Mouse (Mus musculus) thymus, adult 2 months (tissue): ENCODE measurements around the gene Grin2b. TPM values are rescaled to one million over a fixed set of nuclear protein-coding genes. Genes with fewer than 3 reads are reported as not detected.

Experiments
- DNase-seq: peaks from one replicate; pipeline ENCODE4 v3.0.0; 2021
- H3K27ac ChIP-seq: fragments of 200-500 bp; 2 replicates; pipeline ENCODE4 v1.5.1; 2012; ENCODE audit warnings: low read length, control low read depth; ENCODE audit not compliant: control insufficient read depth, insufficient read depth
- H3K27me3 ChIP-seq: fragments of 200-500 bp; 2 replicates; pipeline ENCODE4 v1.6.1; 2012; ENCODE audit warnings: mild to moderate bottlenecking, low read length, moderate library complexity, mixed read lengths; ENCODE audit not compliant: control insufficient read depth, insufficient read depth
- H3K36me3 ChIP-seq: fragments of 200-500 bp; 2 replicates; pipeline ENCODE4 v1.6.1; 2012; ENCODE audit warnings: mild to moderate bottlenecking, low read length, moderate library complexity; ENCODE audit not compliant: control insufficient read depth, insufficient read depth
- H3K4me1 ChIP-seq: fragments of 200-500 bp; replicated peaks from 2 replicates; pipeline ENCODE4 v1.6.1; 2012; ENCODE audit warnings: low read length; ENCODE audit not compliant: control insufficient read depth, insufficient read depth
- H3K4me3 ChIP-seq: fragments of 200-500 bp; 2 replicates; pipeline ENCODE4 v1.5.1; 2012; ENCODE audit warnings: mild to moderate bottlenecking, low read length, control low read depth, moderate library complexity; ENCODE audit not compliant: control insufficient read depth, insufficient read depth
- CTCF ChIP-seq: fragments of 200-500 bp; IDR thresholded peaks from 2 replicates; pipeline ENCODE4 v1.5.1; 2012; ENCODE audit warnings: mild to moderate bottlenecking, control low read depth, low read length, moderate library complexity, borderline replicate concordance; ENCODE audit not compliant: control insufficient read depth, poor library complexity, insufficient read depth; ENCODE audit errors: extremely low read depth
- POLR2A ChIP-seq: fragments of 200-500 bp; IDR thresholded peaks from 2 replicates; pipeline ENCODE4 v1.6.1; 2012; ENCODE audit warnings: mild to moderate bottlenecking, low read length, control low read depth, moderate library complexity; ENCODE audit not compliant: control insufficient read depth, poor library complexity, insufficient read depth; ENCODE audit errors: extremely low read depth
- WGBS: fragments of 180-500 bp; shearing (Covaris S2); methylation state at CpG from one replicate; pipeline ENCODE4 v1.1.7; 2018; 5-methylcytosine and 5-hydroxymethylcytosine counted together
- polyA plus RNA-seq: library from polyadenylated mRNA; depleted of rRNA; stranded (reverse); fragments of >200 nt; gene quantifications from 2 replicates; pipeline ENCODE4 v1.2.3, GENCODE M21; 2012

Grin2b gene
- polyA plus RNA-seq, 1 experiment, result under 0.01 TPM

DNA sequence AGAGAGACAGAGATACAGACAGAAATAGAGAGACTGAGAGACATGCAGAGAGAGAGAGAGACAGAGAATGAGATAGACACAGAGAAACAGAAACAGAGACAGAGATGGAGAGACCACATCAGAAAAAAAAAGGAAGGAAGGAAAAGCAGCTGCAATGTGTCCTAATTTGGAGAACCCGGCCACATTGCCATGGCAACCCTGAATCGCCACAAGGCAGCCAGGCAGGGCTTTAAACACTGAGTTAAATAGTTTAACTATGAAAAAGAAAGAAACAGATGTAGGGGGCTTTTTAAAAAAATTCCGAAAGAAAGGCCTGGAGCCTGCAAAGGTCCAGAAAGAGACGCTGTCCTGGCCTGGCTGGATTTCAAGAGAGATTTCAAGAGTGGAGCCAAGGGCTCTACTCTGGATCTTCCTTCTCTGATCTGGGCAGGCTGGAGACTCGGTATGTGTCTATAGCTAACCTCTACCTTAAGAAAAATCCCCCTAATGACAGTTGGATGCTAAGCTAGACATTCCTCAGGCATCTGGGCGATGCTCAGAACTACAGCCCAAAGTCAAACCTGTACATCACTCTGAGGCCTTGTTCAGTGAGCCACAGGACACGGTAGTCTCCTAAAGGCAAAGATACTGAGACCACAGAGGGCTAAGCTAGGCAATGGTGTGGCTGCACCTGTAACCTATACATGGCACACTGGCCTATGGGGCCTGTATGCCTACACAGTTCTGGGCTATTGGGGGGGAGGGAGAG is 162.8 kb downstream of the Grin2b start:
- H3K36me3 ChIP-seq, result no peaks in the 10 kb centered on the region
- DNase-seq, result no peak
- no peak overlapping the region for H3K27ac ChIP-seq
- no peaks in the 10 kb centered on the region for H3K27me3 ChIP-seq
- 22% methylated on average over 7 of the region's 7 CpGs for WGBS
- TF ChIP-seq CTCF (no peak), POLR2A (no peak)
- H3K4me3 ChIP-seq, result no peak overlapping the region
- no peaks in the 10 kb centered on the region for H3K4me1 ChIP-seq

DNA sequence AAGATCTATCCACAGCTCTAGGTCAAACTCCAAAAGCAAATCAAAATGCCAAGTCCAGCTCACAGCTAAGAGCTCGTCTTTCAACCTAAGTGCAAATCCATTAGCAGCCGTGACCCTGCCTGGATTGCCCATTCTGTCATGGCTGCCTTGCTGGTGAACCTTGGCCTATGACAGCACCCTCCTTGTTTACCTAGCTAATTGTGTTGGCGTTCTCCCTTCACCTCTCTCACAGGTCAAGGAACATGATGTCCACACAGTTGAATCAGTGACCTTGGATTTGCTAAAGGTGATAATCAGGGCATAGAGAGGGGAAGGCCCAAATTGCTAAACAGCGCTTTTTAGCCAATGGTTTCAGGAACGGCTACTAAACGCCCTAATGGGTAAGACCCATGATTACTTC is 165.2 kb downstream of the Grin2b start:
- H3K36me3 ChIP-seq, result no peaks in the 10 kb centered on the region
- H3K4me1 ChIP-seq, result no peaks in the 10 kb centered on the region
- DNase-seq, result no peak
- 95% methylated on average over 6 of the region's 6 CpGs for WGBS
- no peaks in the 10 kb centered on the region for H3K27me3 ChIP-seq
- H3K4me3 ChIP-seq, result no peak overlapping the region
- no peak for TF ChIP-seq CTCF
- TF ChIP-seq POLR2A, result no peak
- H3K27ac ChIP-seq, result no peak overlapping the region

DNA sequence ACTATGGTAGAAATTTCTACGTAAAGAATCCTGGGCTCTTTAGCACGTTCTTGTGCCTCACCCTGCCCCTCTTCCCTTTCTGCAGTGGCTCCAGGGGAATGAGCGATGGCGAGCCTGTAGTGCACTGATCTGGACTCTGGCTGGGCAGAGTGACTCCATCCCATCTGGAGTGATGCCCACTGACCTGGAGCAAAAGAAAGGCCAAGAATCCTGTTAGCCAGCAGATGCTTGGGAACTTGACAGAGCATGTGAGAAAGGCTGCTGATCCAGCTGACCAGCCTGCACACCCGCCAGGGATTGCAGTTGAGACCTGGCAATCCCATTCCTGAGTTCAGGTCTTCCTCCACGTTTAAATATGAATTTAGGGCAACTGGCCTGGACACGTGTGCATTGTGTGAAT is 178.6 kb downstream of the Grin2b start:
- no peaks in the 10 kb centered on the region for H3K4me1 ChIP-seq
- DNase-seq, result no peak
- 84% methylated on average over 7 of the region's 7 CpGs for WGBS
- H3K36me3 ChIP-seq, result no peaks in the 10 kb centered on the region
- H3K4me3 ChIP-seq, result no peak overlapping the region
- TF ChIP-seq CTCF (no peak), POLR2A (no peak)
- no peaks in the 10 kb centered on the region for H3K27me3 ChIP-seq
- H3K27ac ChIP-seq, result no peak overlapping the region

DNA sequence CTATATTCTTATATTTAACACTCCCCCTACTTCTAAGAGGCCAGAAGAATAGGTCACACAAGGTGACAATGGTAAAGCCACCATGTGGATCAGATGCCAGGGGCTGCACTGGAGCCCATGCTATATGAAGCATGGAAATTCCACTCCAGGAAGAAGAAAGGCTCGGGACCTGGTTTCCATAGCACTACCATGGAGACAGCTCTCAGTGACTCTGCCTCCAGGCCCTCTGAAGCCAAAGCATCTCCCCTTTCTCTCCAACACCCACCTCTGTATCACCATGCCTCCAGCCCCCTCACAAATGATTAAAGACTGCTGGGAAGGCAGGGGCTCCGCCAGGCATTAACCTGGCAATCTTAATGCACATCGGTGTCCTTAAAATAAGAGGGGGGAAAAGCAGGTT is 179.4 kb downstream of the Grin2b start:
- no peak overlapping the region for H3K4me3 ChIP-seq
- H3K27me3 ChIP-seq, result no peaks in the 10 kb centered on the region
- 91% methylated on average over 3 of the region's 3 CpGs for WGBS
- no peaks in the 10 kb centered on the region for H3K4me1 ChIP-seq
- H3K27ac ChIP-seq, result no peak overlapping the region
- DNase-seq, result no peak
- no peak for TF ChIP-seq CTCF
- TF ChIP-seq POLR2A, result no peak
- no peaks in the 10 kb centered on the region for H3K36me3 ChIP-seq

DNA sequence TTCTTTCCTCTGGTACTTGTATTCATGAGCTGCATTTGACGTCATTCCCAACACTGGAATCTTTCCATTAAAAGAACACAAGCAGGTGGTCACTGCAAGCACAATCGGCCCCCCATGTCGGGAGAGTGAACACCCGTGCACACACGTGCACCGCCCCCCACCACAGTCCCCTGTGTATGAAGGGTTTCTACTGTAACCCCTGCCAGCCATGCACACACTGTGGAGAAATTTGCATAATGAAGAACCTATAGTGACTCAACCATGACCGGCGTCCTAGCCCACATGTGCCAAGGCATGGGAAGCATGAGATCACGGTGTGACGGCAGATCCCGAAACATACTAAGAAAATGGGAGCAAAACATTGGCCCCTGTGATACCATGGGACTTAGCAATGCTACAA is 179.9 kb downstream of the Grin2b start:
- TF ChIP-seq POLR2A (no peak), CTCF (no peak)
- Histone ChIP-seq H3K27ac (no peak overlapping the region), H3K36me3 (no peaks in the 10 kb centered on the region), H3K4me3 (no peak overlapping the region), H3K27me3 (no peaks in the 10 kb centered on the region), H3K4me1 (no peaks in the 10 kb centered on the region)
- DNase-seq, result no peak
- WGBS, result 96% methylated on average over 11 of the region's 11 CpGs

DNA sequence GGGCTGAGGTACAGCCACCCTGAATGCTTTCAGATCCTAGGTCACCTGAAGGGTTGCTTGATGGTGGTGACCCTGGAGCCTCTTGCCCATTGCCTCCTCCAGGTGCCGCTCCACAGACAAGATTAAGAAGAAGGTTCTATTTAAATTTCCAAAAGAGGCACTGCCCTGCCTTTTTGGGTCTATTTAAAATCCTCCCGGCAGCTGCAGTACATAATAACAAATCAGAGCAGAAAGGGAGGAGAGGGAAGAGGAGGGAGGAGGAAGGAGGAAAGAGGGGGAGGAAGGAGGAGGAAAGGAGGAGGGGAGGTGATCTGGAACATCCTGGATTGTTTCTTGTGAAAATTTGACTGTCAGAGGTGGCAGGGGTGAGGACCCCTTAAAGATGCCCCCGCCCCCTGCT is 197.2 kb downstream of the Grin2b start:
- Histone ChIP-seq H3K4me3 (no peak overlapping the region), H3K27me3 (no peaks in the 10 kb centered on the region), H3K27ac (no peak overlapping the region), H3K36me3 (no peaks in the 10 kb centered on the region), H3K4me1 (no peaks in the 10 kb centered on the region)
- TF ChIP-seq CTCF, result no peak
- TF ChIP-seq POLR2A, result no peak
- WGBS, result 85% methylated on average over 3 of the region's 3 CpGs
- no peak for DNase-seq

DNA sequence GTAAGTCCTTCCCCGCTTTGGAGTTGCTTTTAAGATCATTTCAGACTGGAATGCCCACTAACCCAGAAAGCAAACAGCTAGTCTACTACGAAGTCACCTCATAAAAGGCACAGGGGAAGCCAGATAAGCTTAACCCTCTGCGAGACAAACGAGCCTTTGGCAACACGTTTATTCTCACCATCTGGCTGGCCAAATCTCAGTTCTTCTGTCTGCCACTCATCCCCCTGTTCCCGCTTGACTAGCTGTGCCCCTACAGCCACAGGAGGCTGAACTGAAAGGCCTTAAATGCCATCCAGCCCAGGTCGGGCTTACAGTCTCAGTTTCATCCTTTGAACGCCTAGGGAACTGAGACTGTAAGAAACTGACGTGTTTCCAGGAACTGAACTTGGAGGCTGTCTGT is 200.8 kb downstream of the Grin2b start:
- H3K27me3 ChIP-seq, result no peaks in the 10 kb centered on the region
- H3K27ac ChIP-seq, result no peak overlapping the region
- no peaks in the 10 kb centered on the region for H3K36me3 ChIP-seq
- H3K4me1 ChIP-seq, result no peaks in the 10 kb centered on the region
- no peak overlapping the region for H3K4me3 ChIP-seq
- DNase-seq, result no peak
- TF ChIP-seq POLR2A, result no peak
- WGBS, result 79% methylated on average over 9 of the region's 9 CpGs
